Mouse (Mus musculus) adipocyte (in vitro differentiated cells): ENCODE measurements around the gene Tmem141.

ENCODE experiments used
- DNase-seq: peaks from one replicate; pipeline ENCODE4 v3.0.0-alpha.2; 2016; ENCODE audit warnings: low spot score

The Tmem141 gene

DNA sequence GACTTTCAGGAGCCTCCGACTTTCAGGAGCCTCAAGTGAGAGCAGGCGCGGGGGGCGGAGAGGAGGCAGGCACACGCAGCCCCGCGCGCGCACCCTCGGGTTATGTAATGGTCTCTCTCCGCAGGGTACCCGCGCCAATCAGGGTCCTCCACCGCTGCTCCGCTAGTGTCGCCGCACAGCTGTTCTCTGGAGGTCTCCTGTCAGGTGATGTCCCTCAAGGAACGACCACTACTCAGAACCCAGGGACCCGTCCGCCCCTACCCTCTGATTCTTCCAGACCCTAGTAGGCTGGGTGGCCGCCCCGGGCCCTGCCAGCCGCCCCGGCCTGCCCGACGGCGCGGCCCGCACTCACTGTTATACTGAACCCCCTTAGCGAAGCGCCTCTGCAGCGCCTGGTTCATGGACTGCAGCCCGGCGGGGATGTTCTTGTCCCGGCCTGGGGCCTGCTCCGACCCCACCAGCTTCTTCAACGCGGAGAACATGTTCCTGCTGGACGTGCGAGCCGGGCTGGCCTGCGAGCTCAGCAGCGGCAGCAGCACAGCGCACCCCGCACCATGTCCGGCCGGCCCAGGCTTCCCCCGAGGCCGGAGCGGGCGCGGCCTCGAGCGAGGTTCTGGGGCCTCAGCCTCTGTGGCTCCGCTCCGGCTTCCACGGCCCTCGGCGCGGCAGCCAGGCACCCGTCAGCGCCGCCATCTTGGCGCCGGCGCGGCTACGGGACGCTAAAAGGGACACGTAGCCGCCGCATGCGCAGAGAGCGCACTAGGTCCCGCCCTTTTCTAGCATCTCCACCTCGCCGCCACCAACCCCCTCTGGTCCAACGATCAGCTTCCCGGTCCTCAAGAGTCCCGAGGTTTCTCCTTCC, 13.8 kb downstream of the Tmem141 start, which contains the start of gene Rabl6:
Rabl6 (minus strand) TSS at position 761 of the 862 bp plus-strand sequence.
- DNase-seq: peak; percentile 87

DNA sequence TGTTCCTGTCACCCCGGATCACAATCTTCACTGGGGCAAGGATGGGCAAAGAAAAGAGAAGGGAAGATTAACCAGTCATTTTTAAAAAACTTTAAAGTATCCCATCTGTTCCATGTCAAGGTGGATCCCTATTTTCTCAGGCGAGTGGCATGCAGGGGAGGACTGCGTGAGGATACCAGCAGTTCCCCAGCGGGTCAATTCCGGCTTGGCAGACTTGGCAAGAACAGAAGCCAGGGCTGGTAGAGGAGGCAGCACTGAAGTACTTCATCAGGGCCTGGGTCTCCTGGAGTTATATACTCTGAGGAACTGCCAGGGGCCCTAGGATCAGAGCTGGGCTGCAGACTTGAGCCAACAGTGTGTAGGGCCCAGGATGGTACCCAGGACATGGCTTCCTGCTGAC, 19.3 kb downstream of the Tmem141 start:
- no peak for DNase-seq

GRCm38 (mm10) chr2:25600037-25600436, 21.8 kb downstream of the Tmem141 start:
- no peak for DNase-seq

DNA sequence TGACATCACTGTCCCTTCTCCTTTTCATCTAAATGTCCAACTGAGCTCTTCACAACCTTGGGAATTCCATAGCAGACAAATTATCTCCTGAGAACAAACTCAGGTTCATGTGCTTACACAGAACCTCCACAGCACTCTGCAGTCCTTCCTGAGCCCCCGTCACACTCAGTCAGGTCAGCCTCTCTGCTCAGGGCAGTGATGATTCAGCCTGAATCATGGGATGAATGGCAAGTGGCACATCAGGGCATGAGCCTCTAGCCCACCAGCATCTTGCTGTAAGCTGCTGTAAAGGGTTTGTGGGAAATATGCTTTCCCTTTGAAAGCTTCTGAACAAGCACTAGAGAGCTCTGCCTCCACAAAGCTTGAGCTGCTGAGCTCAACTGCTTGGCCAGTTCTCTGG, 23.1 kb downstream of the Tmem141 start:
- no peak for DNase-seq

DNA sequence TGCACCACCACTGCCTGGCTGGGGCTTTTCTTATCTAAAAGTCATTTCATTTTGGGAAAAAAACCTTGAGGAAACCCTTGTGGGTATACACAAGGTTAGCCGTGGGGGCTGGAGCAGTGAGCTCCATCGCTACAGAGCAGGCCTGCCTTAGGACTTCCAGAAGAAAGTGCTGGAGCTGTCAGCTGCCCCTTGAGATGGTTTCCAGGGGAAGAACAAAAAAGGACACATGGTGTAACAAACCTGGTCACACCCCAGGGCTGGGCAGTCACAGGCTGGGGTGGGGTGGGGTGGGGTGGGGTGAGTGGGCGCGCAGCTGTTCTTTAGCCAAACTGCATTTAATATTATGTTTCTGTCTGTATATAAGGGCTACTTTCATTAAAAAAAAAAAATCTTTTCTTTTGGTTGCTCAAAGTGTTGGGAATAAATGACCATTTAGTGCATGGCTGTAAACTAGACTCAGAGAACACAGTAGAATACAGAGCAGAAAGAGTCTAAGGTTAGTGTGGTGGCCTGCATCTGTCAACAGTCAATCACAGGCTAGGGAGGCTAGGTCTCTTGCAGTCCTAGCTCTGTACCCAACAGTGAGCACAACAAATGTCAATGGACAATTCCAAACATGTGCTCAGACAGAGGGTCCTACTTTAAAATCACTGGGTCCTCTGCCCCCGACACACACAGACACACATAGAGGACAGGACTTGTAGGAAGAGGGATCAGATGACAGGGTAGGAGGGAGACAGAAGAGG, 24.9 kb downstream of the Tmem141 start:
- DNase-seq: no peak

- DNase-seq: peak; percentile 32
Observed at GRCm38 (mm10) chr2:25591863-25592262, 29.9 kb downstream of the Tmem141 start.

- DNase-seq: no peak
Observed at GRCm38 (mm10) chr2:25588227-25588907, 33.4 kb downstream of the Tmem141 start.

GRCm38 (mm10) chr2:25587290-25587689, 34.5 kb downstream of the Tmem141 start:
- DNase-seq: no peak

DNA sequence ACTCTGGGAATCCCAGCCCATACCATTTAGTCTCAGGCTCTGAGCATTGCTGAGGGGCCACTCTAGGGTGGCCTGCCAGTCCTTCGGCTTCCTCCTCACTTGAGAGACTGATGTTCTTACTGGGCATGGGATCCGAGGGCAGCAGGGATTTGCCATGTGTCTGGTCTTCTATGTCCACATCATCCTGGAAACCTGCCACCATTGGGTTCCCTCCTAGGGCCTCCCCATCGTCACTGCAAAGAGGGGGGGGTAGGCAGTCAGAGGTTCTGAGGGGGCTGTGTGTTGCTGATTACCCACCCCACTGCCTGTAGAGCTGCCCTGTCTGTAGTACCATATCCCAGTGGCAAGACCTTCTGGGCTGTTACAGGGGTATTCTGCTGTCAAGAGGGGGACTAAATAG, 36.2 kb downstream of the Tmem141 start:
- no peak for DNase-seq

DNA sequence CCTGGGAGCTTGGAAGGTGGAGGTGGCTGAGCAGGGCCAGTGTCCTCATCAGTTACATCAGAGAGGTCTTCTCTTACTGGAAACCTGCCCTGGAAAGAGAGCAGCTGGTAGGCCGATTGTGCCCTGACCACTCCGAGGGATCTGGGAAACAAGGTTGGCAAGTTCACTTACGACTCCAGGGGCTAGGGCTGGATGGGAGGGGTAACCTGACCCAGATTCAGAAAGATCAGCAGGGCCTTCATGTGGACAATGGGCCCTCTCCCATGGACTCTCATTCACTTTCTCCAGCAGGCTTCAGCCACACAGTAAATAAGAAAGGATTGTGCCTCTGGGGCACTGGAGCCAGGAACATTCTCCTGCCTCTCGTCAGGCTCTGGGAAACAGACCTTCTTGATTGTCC, 36.9 kb downstream of the Tmem141 start:
- no peak for DNase-seq

GRCm38 (mm10) chr2:25584152-25584551, 37.7 kb downstream of the Tmem141 start:
- DNase-seq: no peak

- DNase-seq: no peak
Observed at GRCm38 (mm10) chr2:25583571-25583970, 38.2 kb downstream of the Tmem141 start.

GRCm38 (mm10) chr2:25583120-25583481, 38.7 kb downstream of the Tmem141 start:
- DNase-seq: no peak

DNA sequence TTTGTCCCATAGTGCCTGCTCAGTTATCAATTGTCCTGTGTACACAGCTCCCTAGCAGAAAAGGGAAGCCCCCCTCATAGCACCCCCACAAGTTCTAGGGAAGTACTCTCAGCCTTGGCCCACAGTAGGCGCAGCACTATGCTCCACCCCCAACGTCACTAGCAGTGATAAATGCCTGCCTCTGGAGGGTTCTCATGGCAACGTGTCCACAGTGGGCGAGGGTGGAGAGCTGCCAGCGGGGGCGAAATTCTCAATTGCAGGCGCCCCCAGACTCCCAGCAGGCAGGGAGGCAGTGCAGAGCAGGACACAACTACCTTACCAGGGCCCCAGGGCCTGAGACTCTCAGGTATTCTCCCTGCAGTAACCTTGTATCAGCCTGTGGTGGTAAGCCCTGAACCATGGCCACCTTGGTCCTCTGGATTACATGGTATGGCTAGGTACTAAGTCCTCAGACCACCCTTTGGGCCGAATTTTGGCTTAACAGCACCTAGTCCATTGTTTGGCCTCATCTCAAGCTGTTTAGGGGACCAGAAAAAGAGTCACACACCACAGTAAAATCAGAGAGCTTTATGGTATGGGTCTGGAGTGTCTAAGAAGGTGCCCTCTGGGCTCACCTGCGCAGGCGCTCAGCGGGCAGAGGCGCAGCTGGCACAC, 39.2 kb downstream of the Tmem141 start:
- DNase-seq: no peak

DNA sequence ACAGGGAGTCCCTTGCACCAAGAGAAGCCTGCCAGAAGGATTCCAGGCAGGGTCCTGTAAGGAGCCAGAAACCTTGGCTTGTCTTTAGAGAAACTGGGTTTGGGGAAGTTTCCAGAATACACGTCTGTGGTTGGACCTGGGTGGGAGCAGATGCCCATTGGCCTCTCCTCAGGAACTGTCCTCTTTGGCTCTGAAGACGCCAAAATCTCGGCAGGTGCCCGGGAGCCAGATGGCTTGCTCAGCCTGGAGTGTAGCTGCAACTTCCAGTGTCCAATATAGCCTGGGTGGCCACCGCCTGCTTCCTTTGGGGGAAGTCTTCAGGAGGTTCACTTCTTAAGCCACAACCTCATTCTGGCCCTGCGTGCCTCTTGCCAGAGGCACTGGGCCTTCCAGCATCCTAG, 39.9 kb downstream of the Tmem141 start:
- no peak for DNase-seq

DNA sequence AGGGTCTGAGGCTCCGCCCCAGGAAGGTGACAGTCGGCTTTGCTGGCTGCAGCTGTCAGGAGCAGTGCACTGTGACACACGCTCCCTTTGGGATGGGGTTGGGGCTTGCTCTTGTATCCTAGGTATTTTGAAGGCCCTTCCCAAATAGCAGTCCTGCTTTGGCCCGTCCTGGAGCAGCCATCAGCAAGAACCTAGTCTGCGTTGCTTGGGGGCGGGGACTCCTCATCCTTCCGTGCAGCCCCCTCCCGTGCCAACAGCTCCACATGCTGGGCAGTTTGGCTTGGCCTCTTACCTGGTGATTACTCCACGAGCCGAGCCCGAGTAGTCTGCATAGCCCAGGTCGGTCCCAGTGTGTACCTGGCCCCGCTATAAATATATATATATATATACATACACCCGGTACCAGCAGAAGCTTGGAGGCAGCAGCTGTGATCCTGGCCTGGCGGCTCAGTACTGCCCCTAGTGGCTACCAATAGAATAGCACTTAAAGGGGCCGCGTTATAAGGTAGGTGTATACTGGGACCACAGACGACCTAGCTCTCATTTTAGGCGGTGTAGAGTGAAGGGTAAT, 40.4 kb downstream of the Tmem141 start, which contains the start of gene Ajm1:
Ajm1 (minus strand) TSS at position 464 of the 571 bp plus-strand sequence.
- peak; percentile 60 for DNase-seq

DNA sequence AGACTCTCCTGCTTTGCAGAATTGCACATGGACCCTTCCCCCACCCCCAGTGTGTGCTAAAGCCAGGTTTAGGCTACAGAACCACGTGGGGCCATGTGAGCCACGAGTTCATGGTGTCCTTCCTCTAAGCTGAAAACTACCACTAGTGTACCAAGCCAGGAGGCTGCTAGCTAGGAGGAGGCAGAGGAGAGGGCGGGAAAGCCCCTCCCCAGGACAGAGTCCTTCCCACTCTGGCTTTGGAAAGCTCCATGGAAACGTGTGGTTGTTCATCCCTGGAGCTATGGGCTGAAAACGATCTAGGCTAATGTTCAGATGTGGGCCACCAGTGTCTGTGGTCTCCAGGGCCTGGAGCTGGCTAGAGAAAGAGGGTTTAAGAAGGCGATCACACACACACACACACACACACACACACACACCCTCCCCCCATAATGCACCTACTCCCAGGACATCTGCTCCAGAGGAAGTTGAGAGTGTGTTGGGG, 41.1 kb downstream of the Tmem141 start:
- DNase-seq: no peak

DNA sequence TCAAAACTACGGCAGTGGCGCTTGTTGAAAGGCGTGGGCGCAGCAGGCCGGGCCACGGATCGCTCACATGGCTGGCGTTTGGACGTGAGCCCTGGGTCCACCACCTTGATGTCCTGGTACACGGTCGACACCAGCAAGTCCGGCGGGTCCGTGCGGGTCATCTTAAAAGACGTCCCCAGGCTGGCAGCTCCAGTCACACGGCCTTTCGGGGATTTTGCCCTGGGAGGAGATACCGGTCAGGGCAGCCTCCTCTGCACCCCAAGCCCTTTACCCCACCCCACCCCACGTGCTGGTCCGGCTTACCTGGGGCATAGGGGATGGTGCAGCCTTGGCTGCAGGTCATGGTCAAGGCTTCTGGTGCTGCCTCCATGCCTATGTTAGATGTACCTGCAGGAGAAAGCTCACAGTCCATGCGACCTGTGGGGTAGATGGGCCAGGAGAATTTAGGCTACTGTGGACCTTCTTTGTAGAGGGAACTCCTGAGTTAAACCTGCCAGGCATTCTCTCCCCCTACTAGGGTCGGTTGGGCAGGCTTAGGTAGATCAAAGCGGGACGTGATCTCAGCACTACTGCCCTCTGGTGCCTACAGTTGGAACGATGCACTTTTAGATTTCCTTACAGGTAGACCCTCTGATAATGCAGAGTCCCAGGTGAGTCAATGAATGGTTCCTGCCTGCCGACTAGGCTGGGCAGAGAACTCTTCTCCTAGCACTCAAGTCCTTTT, 41.9 kb downstream of the Tmem141 start:
- DNase-seq: no peak

DNA sequence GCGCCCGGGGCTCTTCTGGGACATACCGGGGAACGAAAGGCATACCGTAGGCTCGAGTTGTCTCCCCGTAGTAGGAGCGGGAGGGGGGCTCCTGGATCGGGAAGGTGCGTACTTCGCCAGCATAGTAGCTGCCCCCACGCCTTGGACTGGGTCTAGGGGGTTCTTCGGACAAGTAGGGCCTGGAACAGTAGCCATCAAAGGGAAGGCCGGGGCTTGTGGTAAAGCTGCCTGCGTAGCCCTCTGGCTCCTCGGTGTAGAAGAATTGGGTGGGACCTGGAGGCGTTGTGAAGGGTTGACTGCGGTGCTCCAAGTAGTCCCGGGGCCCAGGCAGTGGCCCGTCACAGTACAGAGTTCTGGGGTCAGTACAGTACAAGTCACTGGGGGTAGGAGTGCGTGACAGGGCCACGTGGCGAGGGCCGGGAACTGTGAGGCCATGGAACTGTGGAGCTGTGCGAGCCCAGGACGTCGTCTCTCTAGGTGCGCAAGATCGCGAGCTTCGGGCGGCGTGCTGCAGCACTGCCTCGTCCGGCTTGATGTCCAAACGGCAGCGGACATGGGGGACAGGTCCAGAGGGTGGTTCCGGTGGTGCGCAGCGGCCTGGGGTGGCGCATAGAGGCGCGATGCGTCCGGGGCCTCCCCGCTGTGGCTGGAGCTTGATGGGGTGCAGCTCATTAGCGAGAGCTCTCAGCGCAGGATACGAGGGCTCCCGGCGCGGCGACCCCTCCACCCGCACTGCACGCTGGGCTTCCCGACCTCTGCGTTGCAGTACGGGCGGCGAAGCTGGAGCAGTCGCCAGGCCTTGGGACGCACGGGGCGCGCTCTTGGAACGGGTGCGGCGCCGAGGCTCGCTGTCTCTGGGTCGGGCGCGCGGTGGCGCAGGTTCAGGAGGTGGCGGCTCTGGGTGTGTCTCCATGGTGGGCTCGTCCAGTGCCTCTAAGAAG, 42.7 kb downstream of the Tmem141 start:
- no peak for DNase-seq
